Comparison of ENCODE assay signal across 8 mouse cellular contexts in the genomic region with DNA sequence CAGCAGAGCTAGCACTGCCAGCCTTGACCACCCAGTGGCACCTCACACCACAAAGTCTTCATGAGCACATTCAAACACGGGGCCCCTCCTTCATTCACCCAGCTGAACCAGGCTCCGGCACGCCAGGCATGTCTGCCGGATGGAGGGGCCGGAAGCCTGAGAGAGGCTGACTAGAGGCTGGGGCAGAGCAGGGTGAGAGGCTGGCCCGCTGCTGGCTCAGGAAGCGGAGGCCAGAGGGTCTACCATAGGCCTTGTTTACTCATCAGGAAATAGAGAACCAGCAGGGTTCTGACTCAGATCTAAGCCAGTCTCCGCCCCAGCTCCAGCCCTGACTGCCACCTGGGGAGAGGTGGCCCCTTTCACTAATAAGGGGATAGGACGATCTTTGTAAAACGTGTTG. TPM values are rescaled to one million over a fixed set of nuclear protein-coding genes. Genes with fewer than 3 reads are reported as not detected.
DNase-seq lines count a peak whose midpoint lies in the region; ATAC-seq and TF ChIP-seq lines count a peak whose summit lies in the region.

No protein-coding gene starts in this region.

- H3K9me3 ChIP-seq in forebrain, embryonic 12.5 days, result no peaks in the 10 kb centered on the region
- no peaks in the 10 kb centered on the region for H3K9me3 ChIP-seq in hindbrain, embryonic 15.5 days

- H3K27ac ChIP-seq in forebrain, embryonic 12.5 days, result peak overlapping the region; percentile 51; the same call in 1 of the 2 replicates
- H3K27ac ChIP-seq in hindbrain, embryonic 15.5 days (replicated peaks), result peak overlapping the region; percentile 18; the same call in 1 of the 2 replicates
- H3K27ac ChIP-seq in liver, adult 2 months (replicated peaks; ENCODE audit: insufficient read depth, low read depth, low read length), result peak overlapping the region; percentile 85

- H3K4me3 ChIP-seq in forebrain, embryonic 12.5 days (replicated peaks), result no peak overlapping the region
- H3K4me3 ChIP-seq in hindbrain, embryonic 15.5 days, result no peak overlapping the region
- H3K4me3 ChIP-seq in liver, adult 2 months (ENCODE audit: insufficient read depth, low read depth, low read length), result peak overlapping the region; percentile 41

- TF ChIP-seq POLR2A in liver, adult 2 months (IDR thresholded peaks at IDR 0.05; ENCODE audit: extremely low read depth, insufficient read depth, low read length), result no peak

- DNase-seq in adrenal gland, adult (ENCODE audit: inconsistent age in 2 of 2, low spot score in 1 of 2), result peak; percentile 63 to 74
- DNase-seq in adrenal gland, adult 8-10 months, result no peak
- no peak for DNase-seq in liver, adult 2 months (ENCODE audit: extremely low read depth, low read depth, low spot score)
- DNase-seq in natural killer cell, adult 2 months (ENCODE audit: low spot score in 2 of 2), result peak; percentile 86 to 87
- DNase-seq in frontal cortex, adult 2 months (ENCODE audit: extremely low spot score in 1 of 2, low spot score in 1 of 2), result no peak
- DNase-seq in cerebellum, postnatal 14 days, result no peak

- peaks cover 18% of the 10 kb centered on the region for H3K4me1 ChIP-seq in forebrain, embryonic 12.5 days
- H3K4me1 ChIP-seq in hindbrain, embryonic 15.5 days (replicated peaks), result 0 out of 2 replicates have a peak, but pooled peaks cover 12% of the 10 kb centered on the region
- H3K4me1 ChIP-seq in liver, adult 2 months (ENCODE audit: control insufficient read depth, insufficient read depth, low read length), result no peaks in the 10 kb centered on the region

- 16% methylated on average over 10 of the region's 10 CpGs for WGBS in forebrain, embryonic 12.5 days
- 25% methylated on average over 10 of the region's 10 CpGs for WGBS in hindbrain, embryonic 15.5 days
- 62% methylated on average over 10 of the region's 10 CpGs for WGBS in liver, adult 2 months

- H3K79me2 ChIP-seq in liver, adult 2 months (ENCODE audit: control insufficient read depth, insufficient read depth, low read length), result 0 out of 2 replicates have a peak, but pooled peaks cover 4% of the 10 kb centered on the region

- peaks cover 67% of the 10 kb centered on the region for H3K27me3 ChIP-seq in forebrain, embryonic 12.5 days
- H3K27me3 ChIP-seq in hindbrain, embryonic 15.5 days, result peaks cover 32% of the 10 kb centered on the region; the same call in 1 of the 2 replicates
- no peaks in the 10 kb centered on the region for H3K27me3 ChIP-seq in liver, adult 2 months (ENCODE audit: control insufficient read depth, insufficient read depth, low read length)

- no peak for ATAC-seq in forebrain, embryonic 12.5 days (ENCODE audit: low FRiP score)
- no peak for ATAC-seq in hindbrain, embryonic 15.5 days (ENCODE audit: low FRiP score, low read depth)

- no peak for TF ChIP-seq CTCF in liver, adult 2 months (IDR thresholded peaks at IDR 0.05; ENCODE audit: low read depth, low read length)

- no peak overlapping the region for H3K9ac ChIP-seq in forebrain, embryonic 12.5 days
- no peak overlapping the region for H3K9ac ChIP-seq in hindbrain, embryonic 15.5 days
- H3K9ac ChIP-seq in liver, adult 2 months (ENCODE audit: low read depth, low read length), result peak overlapping the region; percentile 37; the same call in 1 of the 2 replicates

- H3K36me3 ChIP-seq in forebrain, embryonic 12.5 days (replicated peaks), result no peaks in the 10 kb centered on the region
- H3K36me3 ChIP-seq in hindbrain, embryonic 15.5 days, result no peaks in the 10 kb centered on the region
- no peaks in the 10 kb centered on the region for H3K36me3 ChIP-seq in liver, adult 2 months (ENCODE audit: control insufficient read depth, insufficient read depth, low read length)

- no peak overlapping the region for H3K4me2 ChIP-seq in forebrain, embryonic 12.5 days
- peak overlapping the region; percentile 33 for H3K4me2 ChIP-seq in hindbrain, embryonic 15.5 days

RNA-seq across cellular contexts. Expression of gene Lrrc71, which starts 16.7 kb away (rescaled TPM):
- total RNA-seq in adrenal gland, adult 8-10 months (2022), result 1 to 10 TPM in 1 of 4 experiments, under 1 TPM in 3; 0.32 to 1.6 (median 0.82) TPM
- polyA plus RNA-seq in forebrain, embryonic 12.5 days (2016; fragmentation: Nextera tagmentation; extraction: Ambion mirVana), result 0.26 and 0.37 TPM in 2 replicates
- polyA plus RNA-seq in hindbrain, embryonic 15.5 days (2015; fragmentation: Nextera tagmentation; extraction: Ambion mirVana), result 0.39 and 0.49 TPM in 2 replicates
- under 0.01 and 0.07 TPM in 2 replicates for total RNA-seq in liver, adult 2 months (2014; rRNA removed)
- polyA plus RNA-seq in liver, adult 2 months (2012; rRNA removed), result 0.04 and 0.06 TPM in 2 replicates
- 0.19 and 0.40 TPM in 2 replicates for polyA plus RNA-seq in frontal cortex, adult 2 months (2012; rRNA removed)

RNA-seq across cellular contexts. Expression of gene Ntrk1, which starts 29.9 kb away (rescaled TPM):
- total RNA-seq in adrenal gland, adult 8-10 months (2022), result 10 to 100 TPM in 2 of 4 experiments, 1 to 10 TPM in 2; 6.3 to 30.5 (median 13.1) TPM
- polyA plus RNA-seq in forebrain, embryonic 12.5 days (2016; fragmentation: Nextera tagmentation; extraction: Ambion mirVana), result 1.1 and 1.4 TPM in 2 replicates
- polyA plus RNA-seq in hindbrain, embryonic 15.5 days (2015; fragmentation: Nextera tagmentation; extraction: Ambion mirVana), result 6.6 and 17.2 TPM in 2 replicates
- total RNA-seq in liver, adult 2 months (2014; rRNA removed), result 0.27 TPM in 1 of 2 replicates, not detected in the other
- 0.04 and 0.12 TPM in 2 replicates for polyA plus RNA-seq in liver, adult 2 months (2012; rRNA removed)
- 0.08 and 0.19 TPM in 2 replicates for polyA plus RNA-seq in frontal cortex, adult 2 months (2012; rRNA removed)

RNA-seq across cellular contexts. Expression of gene Insrr, which starts 31.7 kb away (rescaled TPM):
- total RNA-seq in adrenal gland, adult 8-10 months (2022), result 1 to 10 TPM in 2 of 4 experiments, under 1 TPM in 2; 0.32 to 3.7 (median 1.9) TPM
- 0.65 and 1.0 TPM in 2 replicates for polyA plus RNA-seq in forebrain, embryonic 12.5 days (2016; fragmentation: Nextera tagmentation; extraction: Ambion mirVana)
- polyA plus RNA-seq in hindbrain, embryonic 15.5 days (2015; fragmentation: Nextera tagmentation; extraction: Ambion mirVana), result 0.67 and 1.2 TPM in 2 replicates
- total RNA-seq in liver, adult 2 months (2014; rRNA removed), result not detected in 2 replicates
- 0.02 TPM in 1 of 2 replicates, not detected in the other for polyA plus RNA-seq in liver, adult 2 months (2012; rRNA removed)
- polyA plus RNA-seq in frontal cortex, adult 2 months (2012; rRNA removed), result 0.38 and 0.46 TPM in 2 replicates

RNA-seq across cellular contexts. Expression of gene Pear1, which starts 59.0 kb away (rescaled TPM):
- total RNA-seq in adrenal gland, adult 8-10 months (2022), result 10 to 100 TPM; 26.0 to 35.9 (median 29.7) TPM
- polyA plus RNA-seq in forebrain, embryonic 12.5 days (2016; fragmentation: Nextera tagmentation; extraction: Ambion mirVana), result 5.7 and 6.8 TPM in 2 replicates
- polyA plus RNA-seq in hindbrain, embryonic 15.5 days (2015; fragmentation: Nextera tagmentation; extraction: Ambion mirVana), result 10.3 and 10.9 TPM in 2 replicates
- 2.3 and 4.7 TPM in 2 replicates for total RNA-seq in liver, adult 2 months (2014; rRNA removed)
- polyA plus RNA-seq in liver, adult 2 months (2012; rRNA removed), result 8.7 and 12.7 TPM in 2 replicates
- polyA plus RNA-seq in frontal cortex, adult 2 months (2012; rRNA removed), result 9.9 and 10.2 TPM in 2 replicates

Comparison
In these comparisons a context has a peak if more than half of its experiments do, and no peak if none do; other contexts are left out.
1. DNase-seq: peak in adrenal gland, adult (2 of 2) and natural killer cell, adult 2 months (2 of 2); none in adrenal gland, adult 8-10 months (single experiment), liver, adult 2 months (single experiment), frontal cortex, adult 2 months (0 of 2) and cerebellum, postnatal 14 days (0 of 2).
2. H3K27ac ChIP-seq: peak in every context shown above with its lines; median percentile 85 in liver, adult 2 months; 51 in forebrain, embryonic 12.5 days; 18 in hindbrain, embryonic 15.5 days.